Mouse (Mus musculus): ENCODE measurements around the gene Ackr3. TPM values are rescaled to one million over a fixed set of nuclear protein-coding genes. Genes with fewer than 3 reads are reported as not detected.

Ackr3 gene
- polyA plus RNA-seq, 2 experiments from 2014 or later, result not detected

- no peak for ATAC-seq
Observed at GRCm38 (mm10) chr1:90230611-90231010, 26.8 kb downstream of the Ackr3 start.

GRCm38 (mm10) chr1:90231591-90232490, 28.1 kb downstream of the Ackr3 start:
- ATAC-seq, result no peak

DNA sequence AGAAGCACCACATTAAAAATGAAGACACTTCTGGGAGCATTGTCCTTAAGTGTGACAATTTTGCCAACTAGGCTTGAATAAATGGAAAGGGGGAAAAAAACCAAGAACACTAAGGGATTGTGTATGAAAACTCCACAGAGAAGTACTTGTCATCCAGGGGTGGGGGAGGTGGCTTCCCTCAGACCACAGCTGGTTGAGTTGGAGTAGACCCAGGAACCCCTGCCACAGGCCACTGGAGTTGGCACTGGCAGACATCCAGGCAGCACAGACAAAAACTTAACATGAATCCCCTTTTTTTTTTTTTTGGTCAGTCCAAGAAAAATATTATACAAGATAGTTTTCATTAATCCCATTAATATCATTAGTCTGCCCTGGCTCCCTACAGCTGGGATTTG, 28.7 kb downstream of the Ackr3 start:
- ATAC-seq, result no peak

DNA sequence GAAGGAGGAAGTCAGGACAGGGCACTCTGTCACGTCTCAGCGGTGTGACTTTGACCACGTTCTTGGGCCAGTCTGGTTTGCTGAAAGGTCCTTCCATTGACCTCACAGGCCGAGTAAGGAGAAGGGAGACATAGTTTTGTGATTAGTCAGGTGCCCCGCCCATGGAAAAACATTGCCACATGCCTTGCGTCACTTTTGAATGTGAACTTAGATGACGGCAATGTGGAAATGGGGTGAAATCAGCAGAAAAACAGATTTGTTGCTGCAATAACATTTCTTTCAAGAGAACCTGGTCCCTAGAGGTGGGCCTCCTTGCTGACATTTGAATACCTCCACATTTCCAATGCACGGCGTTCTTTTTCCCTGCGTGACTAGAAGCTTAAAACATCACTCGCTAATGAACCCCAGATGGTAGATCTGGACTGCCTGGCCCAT, 30.9 kb downstream of the Ackr3 start:
- no peak for ATAC-seq

- no peak for ATAC-seq
Observed at GRCm38 (mm10) chr1:90236640-90237039, 32.9 kb downstream of the Ackr3 start.

DNA sequence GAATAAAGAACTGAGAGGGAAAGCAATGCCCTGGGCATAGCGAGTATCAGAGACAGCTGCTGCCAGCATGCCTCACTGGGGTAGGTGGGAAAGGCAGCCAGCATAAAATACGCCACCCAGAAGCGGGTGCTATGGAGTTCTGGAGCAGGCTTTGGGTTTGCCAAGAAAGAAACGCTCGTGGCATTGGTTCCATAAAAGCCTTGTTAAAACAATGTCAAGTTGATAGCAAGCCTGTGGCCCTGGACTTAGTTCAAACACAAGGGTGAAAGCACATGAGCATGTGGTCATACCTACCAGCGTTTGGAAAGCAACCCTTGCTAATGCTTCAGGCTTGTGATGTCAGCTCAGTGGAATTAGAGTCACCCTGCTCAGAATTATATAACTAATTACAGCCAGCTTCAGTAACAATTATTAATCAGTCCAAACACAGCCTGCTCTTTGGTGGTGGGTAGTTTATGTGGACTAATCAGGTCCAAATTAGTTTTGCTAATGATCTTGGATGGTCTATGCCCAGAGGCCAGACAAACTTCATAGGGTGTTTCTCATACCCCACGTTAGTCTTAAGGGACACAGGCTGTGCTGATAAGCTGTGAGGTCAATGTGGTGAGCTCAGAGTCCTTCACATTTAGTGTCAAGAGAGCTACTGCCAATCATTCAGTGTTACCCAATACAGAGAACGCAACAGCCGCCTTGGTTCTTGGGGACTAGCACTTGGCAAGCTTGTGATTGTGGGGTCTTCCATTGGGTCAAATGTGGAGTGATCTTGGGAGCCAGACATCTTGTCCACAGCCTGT, 34.5 kb downstream of the Ackr3 start:
- no peak for ATAC-seq

- ATAC-seq, result no peak
Observed at GRCm38 (mm10) chr1:90239336-90240225, 35.8 kb downstream of the Ackr3 start.

DNA sequence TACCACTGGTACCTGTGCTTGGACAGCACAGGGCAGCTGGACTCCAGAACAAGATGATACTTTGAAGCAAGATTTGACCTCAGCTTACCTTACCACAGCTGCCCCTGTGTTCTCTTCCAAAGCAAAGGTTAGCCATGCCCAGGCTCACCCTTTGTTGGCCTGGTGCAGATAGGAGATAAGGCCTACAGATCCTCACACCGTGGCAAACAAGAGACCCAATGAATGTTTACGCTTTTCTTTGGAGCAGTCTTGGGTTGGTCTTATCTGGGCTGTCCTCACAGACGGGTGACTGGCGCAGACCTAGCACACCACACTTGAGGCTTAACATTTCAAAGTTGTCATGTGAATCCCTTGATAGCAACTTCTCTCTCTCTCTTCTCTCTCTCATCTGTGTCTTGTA, 36.5 kb downstream of the Ackr3 start:
- ATAC-seq, result no peak

DNA sequence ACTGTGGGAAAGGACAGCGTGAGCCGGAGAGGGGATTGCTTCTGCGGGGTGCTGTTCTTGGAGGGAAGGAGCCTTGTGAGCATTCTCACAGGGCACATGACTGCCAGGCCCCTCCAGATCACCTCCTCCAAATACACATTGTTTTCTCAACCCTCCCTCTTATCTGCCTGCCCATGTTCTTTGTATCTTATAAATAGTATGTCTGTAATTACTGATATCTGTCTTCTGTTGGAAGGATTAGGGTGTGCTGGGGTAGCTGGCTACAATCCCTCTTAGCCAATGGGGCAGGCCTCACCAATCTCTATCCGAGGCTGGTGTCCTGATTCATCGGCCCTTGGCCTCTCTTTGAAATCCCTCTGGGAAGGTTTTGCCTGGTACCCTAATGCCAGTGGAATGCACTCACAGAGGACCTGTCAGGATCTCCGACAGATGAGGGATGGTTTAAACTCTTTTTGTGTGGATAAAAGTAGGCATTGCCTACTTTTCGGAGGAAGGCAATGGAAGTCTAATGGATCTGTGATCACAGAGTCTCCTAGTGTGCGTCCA, 38.7 kb downstream of the Ackr3 start:
- no peak for ATAC-seq

- no peak for ATAC-seq
Observed at GRCm38 (mm10) chr1:90244537-90244936, 40.8 kb downstream of the Ackr3 start.

DNA sequence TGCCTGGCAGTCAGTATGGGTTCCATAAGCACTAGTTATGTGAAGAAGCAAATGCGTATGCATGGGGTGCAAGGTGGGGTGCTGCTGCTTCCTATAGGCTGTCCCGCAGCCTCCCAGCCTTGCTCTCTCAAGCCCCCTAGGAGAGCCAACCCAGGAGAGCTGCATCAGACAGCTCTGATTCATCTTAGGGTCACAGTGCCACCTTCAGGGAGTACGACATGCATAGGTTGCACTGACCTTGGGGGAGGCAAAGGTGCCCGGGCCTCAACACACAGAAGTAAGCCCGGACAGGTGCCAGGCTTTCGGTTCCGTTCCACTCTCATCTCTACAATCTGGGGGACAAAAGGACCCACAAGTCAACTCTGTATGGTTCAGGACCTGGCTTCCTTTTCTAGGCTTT, 41.8 kb downstream of the Ackr3 start:
- ATAC-seq, result no peak

GRCm38 (mm10) chr1:90246035-90246434, 42.3 kb downstream of the Ackr3 start:
- no peak for ATAC-seq

DNA sequence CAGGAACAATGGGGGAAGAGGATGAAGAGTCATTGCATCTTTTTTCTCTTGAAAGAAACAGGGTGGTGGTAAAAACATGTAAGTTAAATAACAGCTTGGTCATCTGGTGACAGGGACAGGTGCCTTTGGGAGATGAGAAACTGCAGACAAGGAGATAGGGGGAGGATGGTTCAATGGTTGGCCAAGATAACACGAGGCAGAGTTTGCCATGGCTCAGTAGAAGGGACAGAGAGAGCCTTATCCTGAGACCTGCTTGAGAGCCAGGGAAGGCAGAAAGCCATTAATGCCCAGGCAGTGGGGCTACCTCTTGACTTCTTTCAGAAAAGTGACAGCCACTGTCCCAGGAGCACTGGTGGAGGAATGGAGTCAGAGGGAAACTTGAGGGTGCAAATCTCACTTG, 43.0 kb downstream of the Ackr3 start:
- ATAC-seq, result no peak

- no peak for ATAC-seq
Observed at GRCm38 (mm10) chr1:90247234-90247633, 43.5 kb downstream of the Ackr3 start.

- no peak for ATAC-seq
Observed at GRCm38 (mm10) chr1:90247756-90248541, 44.2 kb downstream of the Ackr3 start.

GRCm38 (mm10) chr1:90248966-90249735, 45.4 kb downstream of the Ackr3 start:
- ATAC-seq, result no peak

DNA sequence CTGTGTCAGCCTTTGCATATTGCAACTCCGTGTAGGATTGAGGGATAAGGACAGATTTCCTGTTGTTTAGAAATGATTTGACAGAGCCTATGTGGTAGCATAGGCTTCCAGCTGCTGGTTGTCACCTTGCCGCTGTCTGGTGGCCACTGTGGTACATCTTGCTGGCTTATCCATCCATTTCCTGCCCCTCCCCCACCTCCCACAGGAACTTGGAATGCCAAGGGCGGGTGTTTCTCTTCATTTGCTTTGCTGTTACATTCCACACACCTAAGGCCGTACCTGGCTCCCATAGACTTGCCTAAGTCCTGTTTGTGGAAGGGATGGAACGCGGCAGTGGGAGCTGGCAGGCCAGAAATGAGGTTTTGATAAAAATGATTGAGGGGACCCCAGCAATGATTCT, 46.6 kb downstream of the Ackr3 start:
- ATAC-seq, result no peak

DNA sequence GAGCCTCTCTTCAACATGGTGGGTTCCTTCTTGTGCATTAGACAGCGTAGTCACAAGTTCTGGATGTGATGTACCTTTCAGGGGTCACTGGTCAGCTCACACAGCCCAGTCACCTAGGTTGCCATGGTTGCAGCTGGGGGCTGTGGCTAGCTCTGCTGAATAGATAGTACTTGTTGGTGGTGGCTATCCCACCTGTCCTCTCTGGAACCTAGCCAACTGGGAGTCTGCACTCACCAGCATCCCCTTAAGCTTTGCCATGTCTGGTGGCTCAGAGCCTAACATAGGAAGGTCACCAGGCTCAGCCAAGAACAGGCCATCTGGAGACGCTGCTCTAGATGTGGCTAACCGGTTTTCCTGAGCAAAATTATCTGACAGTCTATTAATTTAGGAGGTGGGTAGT, 47.4 kb downstream of the Ackr3 start:
- no peak for ATAC-seq

GRCm38 (mm10) chr1:90253465-90253864, 49.7 kb downstream of the Ackr3 start:
- ATAC-seq, result no peak

GRCm38 (mm10) chr1:90258253-90258887, 54.6 kb downstream of the Ackr3 start:
- ATAC-seq, result no peak
